In genomic region chr4:105281751-105282231, GRCm38 (mm10) we compare ENCODE assay signal across 11 mouse cellular contexts.
DNase-seq lines count a peak whose midpoint lies in the region; ATAC-seq lines count a peak whose summit lies in the region.
"Had no signal": no experiment of that assay in that cellular context is flagged by ENCODE, and none has a peak within 500 bp of the region (broad histone marks: within the 10 kb centered on the region; RNA-seq: fewer than 3 reads in every experiment).

No protein-coding gene starts in this region.

- H3K9ac ChIP-seq in neural tube, embryonic 13.5 days = no peak overlapping the region
- H3K9ac ChIP-seq in hindbrain, embryonic 12.5 days = no peak overlapping the region
- H3K9ac ChIP-seq in stomach, embryonic 15.5 days = no peak overlapping the region
- no peak overlapping the region for H3K9ac ChIP-seq in intestine, embryonic 15.5 days
- H3K9ac ChIP-seq: heart, embryonic 15.5 days had no signal

- H3K9me3 ChIP-seq in heart, embryonic 10.5 days = no peaks in the 10 kb centered on the region
- H3K9me3 ChIP-seq in neural tube, embryonic 13.5 days = no peaks in the 10 kb centered on the region
- no peaks in the 10 kb centered on the region for H3K9me3 ChIP-seq in hindbrain, embryonic 12.5 days (replicated peaks)
- H3K9me3 ChIP-seq in stomach, embryonic 15.5 days = no peaks in the 10 kb centered on the region
- no peaks in the 10 kb centered on the region for H3K9me3 ChIP-seq in intestine, embryonic 15.5 days
- H3K9me3 ChIP-seq: heart, embryonic 15.5 days had no signal

- peaks cover 33% of the 10 kb centered on the region for H3K4me1 ChIP-seq in heart, embryonic 10.5 days
- H3K4me1 ChIP-seq in neural tube, embryonic 13.5 days (replicated peaks) = peaks cover 21% of the 10 kb centered on the region
- peaks cover 20% of the 10 kb centered on the region for H3K4me1 ChIP-seq in hindbrain, embryonic 12.5 days
- H3K4me1 ChIP-seq in stomach, embryonic 15.5 days = peaks cover 18% of the 10 kb centered on the region
- H3K4me1 ChIP-seq in intestine, embryonic 15.5 days (replicated peaks) = peaks cover 25% of the 10 kb centered on the region

- 19% methylated on average over 7 of the region's 7 CpGs for WGBS in heart, embryonic 10.5 days
- 10% methylated on average over 7 of the region's 7 CpGs for WGBS in neural tube, embryonic 13.5 days
- 12% methylated on average over 7 of the region's 7 CpGs for whole genome bisulfite sequencing in hindbrain, embryonic 12.5 days
- WGBS in stomach, embryonic 15.5 days = 37% methylated on average over 7 of the region's 7 CpGs
- 40% methylated on average over 7 of the region's 7 CpGs for WGBS in intestine, embryonic 15.5 days

- no peak overlapping the region for H3K4me3 ChIP-seq in heart, embryonic 10.5 days
- H3K4me3 ChIP-seq in neural tube, embryonic 13.5 days = no peak overlapping the region
- H3K4me3 ChIP-seq in hindbrain, embryonic 12.5 days = no peak overlapping the region
- no peak overlapping the region for H3K4me3 ChIP-seq in stomach, embryonic 15.5 days (replicated peaks)
- no peak overlapping the region for H3K4me3 ChIP-seq in intestine, embryonic 15.5 days (replicated peaks)
- H3K4me3 ChIP-seq: erythroblast, embryonic 14.5 days; heart, embryonic 15.5 days had no signal

- DNase-seq in heart, embryonic 10.5 days (ENCODE audit: low spot score) = no peak
- no peak for DNase-seq in heart, postnatal 25 days (ENCODE audit: low spot score)
- DNase-seq in neural tube, embryonic 10.5 days (ENCODE audit: extremely low spot score, low spot score) = no peak
- no peak for DNase-seq in kidney, postnatal 25 days
- DNase-seq: lung, adult 18-20 months had no signal

- intact Hi-C loops in heart, postnatal 25 days (cut with DNase I) = no loop called here

- peaks cover 19% of the 10 kb centered on the region for H3K27me3 ChIP-seq in heart, embryonic 10.5 days (ENCODE audit: insufficient read depth, poor library complexity, severe bottlenecking)
- H3K27me3 ChIP-seq in neural tube, embryonic 13.5 days = no peaks in the 10 kb centered on the region
- H3K27me3 ChIP-seq in hindbrain, embryonic 12.5 days = no peaks in the 10 kb centered on the region
- H3K27me3 ChIP-seq in stomach, embryonic 15.5 days (replicated peaks) = no peaks in the 10 kb centered on the region
- no peaks in the 10 kb centered on the region for H3K27me3 ChIP-seq in intestine, embryonic 15.5 days (replicated peaks)
- H3K27me3 ChIP-seq: heart, embryonic 15.5 days had no signal

- H3K36me3 ChIP-seq in heart, embryonic 10.5 days = no peaks in the 10 kb centered on the region
- no peaks in the 10 kb centered on the region for H3K36me3 ChIP-seq in neural tube, embryonic 13.5 days
- H3K36me3 ChIP-seq in hindbrain, embryonic 12.5 days = no peaks in the 10 kb centered on the region
- no peaks in the 10 kb centered on the region for H3K36me3 ChIP-seq in stomach, embryonic 15.5 days
- no peaks in the 10 kb centered on the region for H3K36me3 ChIP-seq in intestine, embryonic 15.5 days
- H3K36me3 ChIP-seq: heart, embryonic 15.5 days had no signal

- H3K4me2 ChIP-seq in neural tube, embryonic 13.5 days = no peak overlapping the region
- no peak overlapping the region for H3K4me2 ChIP-seq in hindbrain, embryonic 12.5 days (replicated peaks)
- no peak overlapping the region for H3K4me2 ChIP-seq in stomach, embryonic 15.5 days
- no peak overlapping the region for H3K4me2 ChIP-seq in intestine, embryonic 15.5 days (replicated peaks)
- H3K4me2 ChIP-seq: heart, embryonic 15.5 days had no signal

- peak; percentile 65 for ATAC-seq in neural tube, embryonic 13.5 days (ENCODE audit: low read depth)
- ATAC-seq in hindbrain, embryonic 12.5 days (ENCODE audit: low FRiP score) = peak; percentile 70
- ATAC-seq in stomach, embryonic 15.5 days (ENCODE audit: insufficient read depth, low FRiP score, low read depth) = peak; percentile 36; the same call in 1 of the 2 replicates
- ATAC-seq in intestine, embryonic 15.5 days = no peak

- H3K27ac ChIP-seq in heart, embryonic 10.5 days = peak overlapping the region; percentile 67
- H3K27ac ChIP-seq in neural tube, embryonic 13.5 days (replicated peaks) = no peak overlapping the region
- H3K27ac ChIP-seq in hindbrain, embryonic 12.5 days = peak overlapping the region; percentile 35
- no peak overlapping the region for H3K27ac ChIP-seq in stomach, embryonic 15.5 days
- no peak overlapping the region for H3K27ac ChIP-seq in intestine, embryonic 15.5 days
- H3K27ac ChIP-seq: heart, embryonic 15.5 days had no signal

Comparison
In these comparisons a context has a peak if more than half of its experiments do, and no peak if none do; other contexts are left out.
1. H3K27ac ChIP-seq: peak in heart, embryonic 10.5 days (single experiment) and hindbrain, embryonic 12.5 days (single experiment); none in neural tube, embryonic 13.5 days (single experiment), stomach, embryonic 15.5 days (single experiment) and intestine, embryonic 15.5 days (single experiment).